Mouse (Mus musculus): ENCODE data around the gene Mphosph9. TPM values are rescaled to one million over a fixed set of nuclear protein-coding genes. Genes with fewer than 3 reads are reported as not detected.

The Mphosph9 gene
- polyA plus RNA-seq, 1 experiment: 7.2 TPM

GRCm38 (mm10) chr5:124267652-124268051 lies 60.1 kb downstream of the Mphosph9 start:
- DNase-seq (ENCODE audit: low spot score): no peak

DNA sequence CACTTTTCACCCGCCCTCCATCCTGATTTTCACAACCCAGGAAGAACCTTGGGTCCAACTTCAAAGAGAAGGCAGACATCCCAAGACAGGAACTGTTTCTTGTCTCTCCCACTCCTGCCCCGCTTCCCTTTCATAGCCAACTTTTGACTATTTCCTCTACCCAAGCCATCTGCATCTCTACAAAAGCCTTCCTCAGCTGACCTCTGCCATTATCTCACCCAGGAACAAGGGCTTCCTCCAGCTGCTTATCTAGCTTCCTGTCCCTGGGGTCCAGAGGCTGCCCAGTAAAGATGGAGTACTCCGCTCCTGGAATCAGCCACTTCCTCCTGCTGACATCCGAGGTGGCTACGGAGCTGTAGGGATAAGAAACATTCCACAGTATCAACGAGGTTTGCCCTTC lies 61.0 kb downstream of the Mphosph9 start:
- no peak for DNase-seq (ENCODE audit: low spot score)

DNA sequence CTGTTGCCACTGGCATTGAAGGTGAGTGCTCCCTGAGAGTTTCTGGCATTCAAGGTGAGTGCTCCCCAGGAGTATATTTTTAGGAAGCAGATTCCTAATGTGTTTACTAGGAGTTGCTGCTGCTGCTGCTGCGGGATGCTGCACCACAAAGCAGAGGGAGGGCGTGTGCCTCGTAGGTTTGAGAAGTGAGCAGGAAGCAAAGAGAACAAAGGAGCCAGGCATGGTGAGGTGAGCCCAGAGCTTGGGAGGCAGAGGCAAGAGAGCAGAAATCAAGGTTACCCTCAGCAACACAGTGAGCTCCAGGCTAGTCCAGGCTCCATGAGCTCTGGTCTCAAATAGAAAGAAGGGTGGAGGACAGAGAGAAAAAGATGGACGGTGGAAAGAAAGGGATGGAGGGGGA lies 64.5 kb downstream of the Mphosph9 start:
- no peak for DNase-seq (ENCODE audit: low spot score)

DNA sequence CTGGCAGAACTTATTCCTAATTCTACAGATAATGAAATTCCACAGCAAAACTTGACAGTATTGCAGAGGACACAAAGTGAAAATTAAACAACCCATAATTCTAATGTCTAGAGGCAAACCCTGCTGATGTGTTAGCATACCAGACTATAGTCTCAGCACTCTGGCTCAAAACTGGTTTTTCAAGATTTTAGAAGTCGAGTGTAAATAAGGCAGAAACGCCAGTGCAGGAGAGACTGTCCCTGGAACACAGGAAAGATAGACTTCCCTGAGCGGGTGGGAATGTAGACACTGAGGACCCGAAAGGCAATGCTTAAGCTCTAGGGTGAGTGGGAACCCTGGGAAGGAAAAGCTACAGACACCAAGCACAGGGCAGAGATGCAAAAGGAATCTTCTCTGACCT lies 65.7 kb downstream of the Mphosph9 start:
- DNase-seq (ENCODE audit: low spot score): no peak

- DNase-seq (ENCODE audit: low spot score): no peak
Observed at GRCm38 (mm10) chr5:124259133-124259532, 68.6 kb downstream of the Mphosph9 start.

DNA sequence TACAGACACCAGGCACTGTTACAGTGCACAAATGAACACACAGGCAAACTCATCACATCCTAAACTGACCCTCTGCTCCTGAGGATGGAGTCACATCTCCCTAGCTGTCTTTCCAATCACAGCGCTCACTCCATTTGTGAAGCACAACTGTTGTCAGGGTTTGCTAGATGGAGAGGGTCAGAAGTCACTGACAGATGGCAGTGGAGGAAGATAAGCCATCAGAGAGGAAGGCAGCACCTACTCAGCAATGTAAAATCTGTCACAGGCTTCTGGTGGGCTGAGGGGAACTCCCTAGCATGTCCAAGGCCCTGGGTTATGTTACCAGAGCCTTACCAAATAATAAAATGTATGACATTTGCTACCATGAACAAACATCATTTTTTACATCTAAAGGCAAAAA lies 69.7 kb downstream of the Mphosph9 start:
- no peak for DNase-seq (ENCODE audit: low spot score)

GRCm38 (mm10) chr5:124255141-124255540 lies 72.6 kb downstream of the Mphosph9 start:
- DNase-seq (ENCODE audit: low spot score): no peak

DNA sequence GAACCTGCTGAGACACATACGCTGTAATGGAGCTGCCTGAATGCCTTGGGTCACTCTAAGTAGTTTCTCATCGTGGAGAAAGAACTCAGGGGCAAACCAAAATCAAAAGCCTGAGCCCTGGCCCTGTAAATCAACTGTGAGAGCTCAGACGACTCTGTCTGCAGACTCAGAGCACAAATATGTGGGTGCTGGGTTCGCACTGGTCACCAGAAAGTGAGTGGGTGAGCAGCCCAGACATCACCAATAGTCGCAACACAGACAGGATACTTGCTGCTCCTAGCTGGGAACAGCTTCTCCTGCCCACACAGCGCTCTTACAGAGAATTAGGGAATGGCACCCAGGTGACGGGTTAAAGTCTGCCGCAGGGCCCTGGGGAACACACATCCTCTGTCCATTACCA lies 74.2 kb downstream of the Mphosph9 start:
- DNase-seq (ENCODE audit: low spot score): no peak

DNA sequence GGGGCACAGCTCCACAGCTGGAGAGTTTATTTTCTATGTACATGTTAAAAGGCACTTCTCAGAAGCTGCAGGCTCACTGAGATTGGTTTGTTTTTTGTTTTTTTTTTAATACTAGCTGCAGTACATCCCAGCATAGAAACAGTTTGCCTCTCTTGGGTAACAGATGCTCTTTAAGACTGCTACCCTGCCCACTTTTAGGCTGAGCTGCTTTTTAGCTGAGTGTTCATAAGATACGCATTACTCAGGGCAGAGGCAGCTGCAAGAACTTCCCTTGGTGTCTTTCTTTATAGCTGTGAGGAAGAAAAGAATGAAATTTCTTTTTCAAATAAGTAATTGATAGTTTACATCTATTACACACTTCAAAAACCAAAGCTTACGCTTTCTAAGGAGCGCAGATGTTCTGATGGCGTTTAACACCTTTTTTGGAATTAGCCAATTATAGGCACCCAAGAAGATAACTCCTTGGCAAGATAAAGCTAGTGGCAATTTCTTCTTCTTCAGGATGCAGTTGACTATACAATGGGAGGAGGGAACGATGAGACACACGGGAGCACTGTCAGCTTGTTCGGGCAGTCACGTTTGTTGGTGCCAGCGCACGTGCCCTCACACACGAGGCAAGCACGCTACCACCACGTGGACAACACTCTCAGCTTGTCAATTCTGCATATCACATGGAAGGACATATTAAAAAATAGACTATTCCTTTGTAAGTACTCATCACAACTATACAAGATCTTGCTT lies 75.0 kb downstream of the Mphosph9 start:
- DNase-seq (ENCODE audit: low spot score): no peak

- no peak for DNase-seq (ENCODE audit: low spot score)
Observed at GRCm38 (mm10) chr5:124251070-124251469, 76.7 kb downstream of the Mphosph9 start.

DNA sequence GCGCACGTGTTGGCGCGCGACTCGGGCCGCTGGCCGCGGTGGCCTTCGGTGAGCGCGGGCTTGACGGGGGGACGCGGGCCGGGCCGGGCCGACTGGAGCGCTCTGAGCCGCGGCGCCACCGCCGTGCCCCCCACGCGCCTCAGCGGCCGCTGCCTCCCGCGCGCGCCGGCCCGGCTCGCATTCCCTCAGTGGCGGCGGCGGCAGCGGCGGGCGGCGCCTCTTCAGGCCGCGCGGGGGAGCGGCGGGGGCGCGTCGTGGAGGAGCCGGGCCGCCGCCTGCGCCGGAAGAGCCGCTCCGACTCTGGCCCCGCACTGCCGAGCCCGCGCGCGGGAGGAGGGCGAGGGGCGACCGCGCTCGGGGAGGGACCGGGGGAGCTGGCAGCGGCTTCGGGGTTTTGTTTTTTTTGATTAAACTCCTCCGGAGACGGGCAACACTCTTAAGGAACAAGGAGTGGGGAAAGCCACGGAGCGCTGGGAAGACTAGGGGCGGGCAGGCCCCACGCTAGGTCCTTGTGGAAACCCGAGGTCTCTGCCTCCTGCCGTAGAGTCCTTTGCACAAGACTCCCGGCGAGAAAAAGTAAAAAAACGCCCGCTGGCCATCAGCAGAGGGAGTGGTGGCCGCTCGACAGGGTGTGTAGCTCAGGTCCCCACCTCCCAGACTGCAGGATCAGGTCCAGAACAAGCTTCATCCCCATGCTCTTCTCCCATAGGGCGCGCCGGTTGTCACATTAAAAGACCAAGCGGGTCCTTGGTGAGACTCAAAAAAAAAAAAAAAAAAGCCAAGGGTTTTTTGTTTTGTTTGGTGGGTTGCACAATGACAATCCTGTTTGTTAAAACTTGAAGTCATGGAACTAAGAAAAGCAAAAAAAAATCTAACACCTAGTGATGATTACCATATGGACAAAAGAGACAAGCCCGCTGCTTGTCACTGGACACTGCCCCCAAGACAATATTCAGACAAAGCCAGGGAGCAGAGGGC lies 77.9 kb downstream of the Mphosph9 start, which contains the start of gene Pitpnm2:
Gene Pitpnm2 (minus strand): TSS at position 147 of the 978 bp plus-strand sequence.
- no peak for DNase-seq (ENCODE audit: low spot score)

DNA sequence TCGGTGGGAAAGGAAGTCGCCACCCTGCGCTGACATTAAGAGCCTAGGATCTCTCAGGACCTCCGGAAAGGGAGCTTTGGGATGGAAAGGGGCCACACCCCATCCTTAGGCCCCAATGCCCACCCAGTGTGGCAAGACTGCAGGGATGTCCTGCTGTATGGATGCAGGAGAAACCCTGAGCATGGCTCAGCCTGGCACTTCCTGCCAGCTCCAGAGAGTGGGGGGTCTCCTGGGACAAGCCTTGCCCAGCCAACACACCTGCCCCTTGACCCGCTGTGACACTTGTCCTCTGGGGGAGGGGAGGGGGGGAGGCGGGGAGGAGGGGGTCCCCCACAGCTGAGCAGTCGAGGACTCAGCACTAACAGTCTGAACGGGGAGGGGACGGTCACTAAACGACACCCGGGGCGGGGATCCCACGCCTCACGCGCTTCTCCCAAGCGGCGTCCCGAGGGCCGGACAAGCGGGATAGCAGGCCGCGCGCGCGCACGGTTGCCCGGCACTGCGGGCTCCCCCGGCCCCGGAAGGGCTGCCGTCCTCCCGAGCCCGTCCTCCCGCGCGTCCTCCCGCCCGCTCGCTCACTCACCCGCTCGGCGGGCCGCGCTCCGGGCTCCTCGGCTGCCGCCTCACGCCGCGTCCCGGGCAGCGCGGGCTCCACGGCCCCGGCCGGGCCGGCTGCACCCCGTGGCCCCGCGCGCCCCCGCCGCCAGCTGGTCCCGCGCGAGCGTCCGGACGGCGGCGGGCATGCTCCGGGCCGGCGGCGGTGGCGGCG lies 78.7 kb downstream of the Mphosph9 start:
- DNase-seq (ENCODE audit: low spot score): peak; percentile 65

- DNase-seq (ENCODE audit: low spot score): no peak
Observed at GRCm38 (mm10) chr5:124247986-124248626, 79.7 kb downstream of the Mphosph9 start.

DNA sequence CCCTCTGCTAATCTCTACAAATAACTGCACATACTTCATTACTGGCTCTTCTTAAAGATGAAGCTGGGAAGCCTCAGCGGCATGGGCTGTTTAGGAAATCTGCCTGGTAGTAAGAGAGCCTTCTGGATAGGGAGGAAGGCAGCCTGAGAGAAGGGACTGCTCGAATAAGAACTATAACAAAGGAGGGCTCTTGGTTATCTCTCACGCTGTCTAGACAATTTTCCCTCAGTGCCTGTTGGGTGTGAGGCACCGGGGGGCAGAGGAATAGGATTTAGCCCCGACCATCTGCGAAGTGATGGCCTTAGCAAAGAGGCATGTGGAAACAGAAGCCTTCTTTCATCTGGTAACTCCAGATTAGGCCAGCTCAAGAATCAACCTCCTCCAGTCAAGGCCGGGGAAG lies 80.5 kb downstream of the Mphosph9 start:
- no peak for DNase-seq (ENCODE audit: low spot score)

DNA sequence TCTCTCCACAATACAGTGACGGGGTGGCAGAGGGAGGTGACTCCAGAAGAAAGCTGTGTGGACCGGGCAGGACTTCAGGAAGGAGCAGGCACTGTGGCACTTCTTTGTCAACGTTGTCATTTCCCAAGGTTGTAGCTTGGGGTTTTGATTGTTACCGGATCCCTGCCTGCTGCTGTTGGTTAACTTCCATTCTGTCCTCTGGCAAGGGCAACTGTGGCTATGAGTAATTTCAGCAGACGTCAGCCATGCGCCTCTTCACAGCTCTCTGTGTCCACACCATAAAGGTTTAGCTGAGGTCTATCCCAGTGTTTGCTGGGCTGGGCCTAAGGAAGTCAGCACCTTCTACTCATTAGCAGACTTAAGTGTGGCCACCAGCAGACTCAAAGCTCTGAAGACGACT lies 82.9 kb downstream of the Mphosph9 start:
- no peak for DNase-seq (ENCODE audit: low spot score)

DNA sequence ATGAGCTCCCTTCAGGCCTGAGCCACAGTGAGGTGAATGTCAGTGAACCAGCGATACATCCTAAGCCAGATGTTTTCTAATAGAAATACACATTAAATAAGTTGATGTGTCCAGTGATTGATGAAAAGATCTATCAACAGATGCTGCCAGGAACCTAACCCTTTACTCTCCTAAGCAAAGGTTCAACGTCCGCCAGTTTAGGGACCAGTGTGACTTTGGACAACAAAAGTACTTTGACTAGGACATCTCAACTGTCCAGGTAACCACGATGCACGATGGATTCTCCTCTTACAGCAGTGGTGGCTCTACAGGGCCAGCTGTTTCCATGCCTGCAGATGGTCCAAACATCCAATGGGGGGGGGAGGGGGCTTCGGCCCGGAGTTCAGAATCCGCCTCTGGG lies 83.3 kb downstream of the Mphosph9 start:
- no peak for DNase-seq (ENCODE audit: low spot score)

DNA sequence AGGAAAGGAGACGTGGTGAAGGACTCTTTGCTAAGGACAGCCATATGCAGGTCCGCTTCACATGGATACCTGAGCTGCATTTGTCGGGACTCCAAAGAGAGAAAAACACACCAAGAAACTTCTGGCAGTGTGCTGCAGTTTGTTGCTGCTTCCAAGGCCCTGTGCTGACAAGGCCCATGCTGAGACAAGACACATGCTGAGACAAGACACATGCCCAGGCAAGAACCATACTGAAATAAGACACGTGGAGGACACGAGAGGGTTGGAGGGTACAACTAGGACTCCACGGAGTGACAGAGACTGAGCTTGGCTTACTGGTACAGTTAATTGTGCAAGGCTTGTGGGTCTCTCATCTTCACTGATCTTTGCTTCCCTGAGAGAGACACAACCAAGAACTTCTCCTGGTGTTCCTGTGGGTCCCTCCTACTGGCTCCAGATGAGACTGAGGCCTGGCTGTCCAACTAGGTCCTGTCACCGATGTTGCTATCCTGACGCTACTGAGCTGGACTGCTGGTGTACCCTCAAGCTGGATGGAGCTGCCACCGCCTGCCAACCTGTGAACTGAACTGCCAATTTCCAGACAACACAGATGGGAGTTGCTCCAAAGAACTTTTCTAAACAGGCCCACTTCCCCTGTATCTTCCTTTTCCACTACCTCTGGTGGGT lies 84.4 kb downstream of the Mphosph9 start:
- DNase-seq (ENCODE audit: low spot score): no peak

GRCm38 (mm10) chr5:124241686-124242444 lies 85.9 kb downstream of the Mphosph9 start:
- no peak for DNase-seq (ENCODE audit: low spot score)

GRCm38 (mm10) chr5:124240841-124241685 lies 86.7 kb downstream of the Mphosph9 start:
- no peak for DNase-seq (ENCODE audit: low spot score)

Measured in urinary bladder, adult 2 months (tissue).